Mouse (Mus musculus) intestine, embryonic 14.5 days (tissue): Measurements from ENCODE around the gene Grin2b. TPM values are rescaled to one million over a fixed set of nuclear protein-coding genes. Genes with fewer than 3 reads are reported as not detected.

Experiments used
- ATAC-seq: fragments of 200-750 bp; cut with Nextera tagmentation; replicated peaks from 2 replicates; pipeline ENCODE4 v1.8.0; 2017; ENCODE audit warnings: low read depth, moderate number of reproducible peaks, moderate TSS enrichment, moderate library complexity; ENCODE audit not compliant: low FRiP score, low TSS enrichment
- DNase-seq: peaks from one replicate; pipeline ENCODE4 v3.0.0-alpha.2; 2018; ENCODE audit warnings: low spot score
- H3K27ac ChIP-seq: fragments of 300-500 bp; sonication (generic); 2 replicates; pipeline ENCODE4 v1.5.1; 2014; ENCODE audit warnings: low read depth, mild to moderate bottlenecking, control low read depth
- H3K27me3 ChIP-seq: fragments of 300-500 bp; sonication (generic); replicated peaks from 2 replicates; pipeline ENCODE4 v1.6.1; 2014; ENCODE audit warnings: low read length, control low read depth; ENCODE audit not compliant: control insufficient read depth, insufficient read depth
- H3K36me3 ChIP-seq: fragments of 300-500 bp; sonication (generic); 2 replicates; pipeline ENCODE4 v1.6.1; 2014; ENCODE audit warnings: low read length, control low read depth; ENCODE audit not compliant: control insufficient read depth, insufficient read depth
- H3K4me1 ChIP-seq: fragments of 300-500 bp; sonication (generic); replicated peaks from 2 replicates; pipeline ENCODE4 v1.6.1; 2014; ENCODE audit warnings: low read length, control low read depth, mixed read lengths; ENCODE audit not compliant: control insufficient read depth, insufficient read depth
- H3K4me2 ChIP-seq: fragments of 300-500 bp; sonication (generic); 2 replicates; pipeline ENCODE4 v1.6.1; 2014; ENCODE audit warnings: low read length
- H3K4me3 ChIP-seq: fragments of 300-500 bp; sonication (generic); 2 replicates; pipeline ENCODE4 v1.5.1; 2014; ENCODE audit warnings: low read depth, low read length, control low read depth, mixed read lengths
- H3K9ac ChIP-seq: fragments of 300-500 bp; sonication (generic); 2 replicates; pipeline ENCODE4 v1.6.1; 2014; ENCODE audit warnings: mild to moderate bottlenecking, low read length
- H3K9me3 ChIP-seq: fragments of 300-500 bp; sonication (generic); 2 replicates; pipeline ENCODE4 v1.6.1; 2016; ENCODE audit warnings: low read length, control low read depth; ENCODE audit not compliant: control insufficient read depth
- WGBS: fragments of 180-500 bp; shearing (Covaris S2); extraction: QIAGEN DNeasy Blood & Tissue Kit; methylation state at CpG from one replicate; pipeline ENCODE4 v1.1.7; 2014; 5-methylcytosine and 5-hydroxymethylcytosine counted together
- polyA plus RNA-seq: library from polyadenylated mRNA; unstranded; fragments of >200 nt; fragmentation: Nextera tagmentation; extraction: Ambion mirVana; gene quantifications from 2 replicates; pipeline ENCODE4 v1.2.1, GENCODE M21; 2014

Gene Grin2b
- polyA plus RNA-seq, 1 experiment from 2014 or later, result 0.77 TPM

DNA sequence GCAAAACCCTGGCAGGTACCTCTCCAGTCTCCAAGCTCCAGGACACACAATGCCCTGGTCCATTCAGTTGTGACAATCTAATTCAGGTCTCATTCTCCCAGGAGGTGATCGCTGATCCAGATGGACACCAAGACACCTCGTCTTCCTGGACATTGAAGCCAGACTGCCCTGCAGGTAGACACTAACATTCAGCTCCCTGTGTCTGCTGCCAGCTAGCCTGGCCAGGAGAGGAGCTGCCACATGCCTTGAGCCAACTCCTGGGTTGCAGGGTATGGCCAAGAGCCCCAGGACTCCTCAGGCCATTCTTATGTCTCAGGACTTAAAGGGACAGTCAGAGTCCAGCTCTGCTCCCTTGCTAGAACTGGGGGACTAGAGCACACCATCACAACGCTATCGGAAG lies 201.8 kb downstream of the Grin2b start:
- 89% methylated on average over 4 of the region's 4 CpGs for WGBS
- no peak overlapping the region for H3K9ac ChIP-seq
- H3K4me3 ChIP-seq, result no peak overlapping the region
- DNase-seq, result no peak
- no peaks in the 10 kb centered on the region for H3K36me3 ChIP-seq
- H3K4me2 ChIP-seq, result no peak overlapping the region
- H3K9me3 ChIP-seq, result no peaks in the 10 kb centered on the region
- peaks cover 9% of the 10 kb centered on the region; the same call in 1 of the 2 replicates for H3K4me1 ChIP-seq
- no peaks in the 10 kb centered on the region for H3K27me3 ChIP-seq
- ATAC-seq, result no peak
- H3K27ac ChIP-seq, result no peak overlapping the region

- Histone ChIP-seq H3K27me3 (no peaks in the 10 kb centered on the region), H3K4me1 (peaks cover 2% of the 10 kb centered on the region; the same call in 1 of the 2 replicates), H3K9me3 (no peaks in the 10 kb centered on the region), H3K4me3 (no peak overlapping the region), H3K9ac (no peak overlapping the region), H3K36me3 (no peaks in the 10 kb centered on the region), H3K4me2 (no peak overlapping the region), H3K27ac (no peak overlapping the region)
- DNase-seq (no peak), ATAC-seq (no peak)
- 56% methylated on average over 3 of the region's 3 CpGs for WGBS
These were observed 202.5 kb downstream of the Grin2b start for GRCm38 (mm10) chr6:135970716-135971318.

DNA sequence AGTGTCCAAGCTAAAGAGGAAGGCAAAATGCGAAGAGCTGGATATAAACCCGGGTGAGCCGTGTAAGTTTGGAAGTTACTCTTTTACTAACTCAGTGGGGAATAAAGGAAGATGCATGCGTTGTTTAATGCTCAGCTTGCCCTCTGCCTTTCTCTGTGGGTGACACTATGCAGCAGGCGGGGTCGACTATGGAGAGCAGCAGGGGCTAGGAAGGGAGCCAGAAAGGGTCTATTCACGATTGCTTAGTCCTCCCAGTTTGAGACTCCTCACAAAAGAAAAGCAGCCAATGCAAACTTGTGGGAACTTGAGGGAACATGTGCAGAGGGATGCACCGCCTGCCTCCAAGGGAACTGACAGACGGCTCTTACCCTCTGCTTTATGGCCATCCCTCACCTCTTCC lies 211.5 kb downstream of the Grin2b start:
- 63% methylated on average over 9 of the region's 9 CpGs for WGBS
- no peaks in the 10 kb centered on the region for H3K36me3 ChIP-seq
- no peak overlapping the region for H3K9ac ChIP-seq
- H3K27ac ChIP-seq, result no peak overlapping the region
- H3K4me3 ChIP-seq, result no peak overlapping the region
- H3K9me3 ChIP-seq, result 0 out of 2 replicates have a peak, but pooled peaks cover 3% of the 10 kb centered on the region
- H3K4me2 ChIP-seq, result no peak overlapping the region
- DNase-seq (no peak), ATAC-seq (no peak)
- no peaks in the 10 kb centered on the region for H3K4me1 ChIP-seq
- H3K27me3 ChIP-seq, result no peaks in the 10 kb centered on the region

GRCm38 (mm10) chr6:135959629-135960028 lies 213.7 kb downstream of the Grin2b start:
- Histone ChIP-seq H3K9me3 (0 out of 2 replicates have a peak, but pooled peaks cover 3% of the 10 kb centered on the region), H3K4me1 (no peaks in the 10 kb centered on the region), H3K4me3 (no peak overlapping the region), H3K27ac (no peak overlapping the region), H3K36me3 (no peaks in the 10 kb centered on the region), H3K9ac (no peak overlapping the region), H3K4me2 (no peak overlapping the region), H3K27me3 (no peaks in the 10 kb centered on the region)
- ATAC-seq, result no peak
- no peak for DNase-seq
- WGBS, result 88% methylated on average over 10 of the region's 10 CpGs

GRCm38 (mm10) chr6:135951666-135952065 lies 221.6 kb downstream of the Grin2b start:
- H3K4me2 ChIP-seq, result no peak overlapping the region
- 80% methylated on average over 5 of the region's 5 CpGs for WGBS
- DNase-seq, result no peak
- ATAC-seq, result no peak
- H3K36me3 ChIP-seq, result no peaks in the 10 kb centered on the region
- H3K27me3 ChIP-seq, result no peaks in the 10 kb centered on the region
- no peak overlapping the region for H3K9ac ChIP-seq
- no peaks in the 10 kb centered on the region for H3K4me1 ChIP-seq
- H3K9me3 ChIP-seq, result no peaks in the 10 kb centered on the region
- H3K27ac ChIP-seq, result no peak overlapping the region
- no peak overlapping the region for H3K4me3 ChIP-seq

- 73% methylated on average over 5 of the region's 5 CpGs for WGBS
- Histone ChIP-seq H3K9me3 (no peaks in the 10 kb centered on the region), H3K4me1 (no peaks in the 10 kb centered on the region), H3K4me3 (no peak overlapping the region), H3K27me3 (no peaks in the 10 kb centered on the region), H3K27ac (no peak overlapping the region), H3K4me2 (no peak overlapping the region), H3K9ac (no peak overlapping the region), H3K36me3 (no peaks in the 10 kb centered on the region)
- DNase-seq (no peak), ATAC-seq (no peak)
These were observed 227.8 kb downstream of the Grin2b start for GRCm38 (mm10) chr6:135945511-135945910.

GRCm38 (mm10) chr6:135944358-135944757 lies 229.0 kb downstream of the Grin2b start:
- Histone ChIP-seq H3K4me1 (no peaks in the 10 kb centered on the region), H3K4me2 (no peak overlapping the region), H3K27ac (no peak overlapping the region), H3K9ac (no peak overlapping the region), H3K36me3 (no peaks in the 10 kb centered on the region), H3K9me3 (no peaks in the 10 kb centered on the region), H3K4me3 (no peak overlapping the region), H3K27me3 (no peaks in the 10 kb centered on the region)
- ATAC-seq (no peak), DNase-seq (no peak)
- WGBS, result 81% methylated on average over 5 of the region's 5 CpGs

GRCm38 (mm10) chr6:135943121-135943617 lies 230.1 kb downstream of the Grin2b start:
- 83% methylated on average over 6 of the region's 6 CpGs for WGBS
- no peak for ATAC-seq
- Histone ChIP-seq H3K4me3 (no peak overlapping the region), H3K9ac (no peak overlapping the region), H3K27me3 (no peaks in the 10 kb centered on the region), H3K9me3 (no peaks in the 10 kb centered on the region), H3K27ac (no peak overlapping the region), H3K36me3 (no peaks in the 10 kb centered on the region), H3K4me1 (no peaks in the 10 kb centered on the region), H3K4me2 (no peak overlapping the region)
- DNase-seq, result no peak

GRCm38 (mm10) chr6:135932924-135933323 lies 240.4 kb downstream of the Grin2b start:
- H3K4me1 ChIP-seq, result no peaks in the 10 kb centered on the region
- ATAC-seq (no peak), DNase-seq (no peak)
- no peaks in the 10 kb centered on the region for H3K36me3 ChIP-seq
- no peak overlapping the region for H3K4me2 ChIP-seq
- no peaks in the 10 kb centered on the region for H3K9me3 ChIP-seq
- WGBS, result 81% methylated on average over 3 of the region's 3 CpGs
- no peak overlapping the region for H3K9ac ChIP-seq
- H3K4me3 ChIP-seq, result no peak overlapping the region
- H3K27ac ChIP-seq, result no peak overlapping the region
- no peaks in the 10 kb centered on the region for H3K27me3 ChIP-seq
